Mouse (Mus musculus) embryonic fibroblast, embryonic 13.5 days (primary cell): Measurements from ENCODE around the gene Ptges3l. TPM values are rescaled to one million over a fixed set of nuclear protein-coding genes. Genes with fewer than 3 reads are reported as not detected.
A peak's percentile ranks its signal among the peaks of the same experiment; 100 is the strongest.
"Not testable (repeated sequence)": the region's sequence is repeated elsewhere in the genome, so short reads cannot be mapped to it uniquely, and the experiment has no call there.

Experiments
- H3K27ac ChIP-seq: 2 replicates; pipeline ENCODE4 v1.5.1; 2012; ENCODE audit warnings: low read length, control low read depth, inconsistent platforms; ENCODE audit not compliant: insufficient read depth
- H3K4me1 ChIP-seq: 2 replicates; pipeline ENCODE4 v1.6.1; 2011; ENCODE audit warnings: low read length; ENCODE audit not compliant: control insufficient read depth, insufficient read depth
- H3K4me3 ChIP-seq: 2 replicates; pipeline ENCODE4 v1.5.1; 2011; ENCODE audit warnings: mild to moderate bottlenecking, control low read depth, low read length; ENCODE audit not compliant: insufficient read depth
- CTCF ChIP-seq: IDR thresholded peaks from 2 replicates; pipeline ENCODE4 v1.5.1; 2011; ENCODE audit warnings: mild to moderate bottlenecking, control low read depth, low read length, moderate library complexity, borderline replicate concordance; ENCODE audit not compliant: insufficient read depth
- POLR2A ChIP-seq: IDR thresholded peaks from 2 replicates; pipeline ENCODE4 v1.6.1; 2011; ENCODE audit warnings: low read depth, mild to moderate bottlenecking, control low read depth, low read length, moderate library complexity
- polyA plus RNA-seq: library from polyadenylated mRNA; stranded (reverse); fragments of >200 nt; gene quantifications from 2 replicates; pipeline ENCODE4 v1.2.4, GENCODE M21; 2011; ENCODE audit warnings: low read depth; ENCODE audit not compliant: missing spikeins, insufficient read length

Ptges3l gene
- polyA plus RNA-seq, 1 experiment: 14.6 TPM

DNA sequence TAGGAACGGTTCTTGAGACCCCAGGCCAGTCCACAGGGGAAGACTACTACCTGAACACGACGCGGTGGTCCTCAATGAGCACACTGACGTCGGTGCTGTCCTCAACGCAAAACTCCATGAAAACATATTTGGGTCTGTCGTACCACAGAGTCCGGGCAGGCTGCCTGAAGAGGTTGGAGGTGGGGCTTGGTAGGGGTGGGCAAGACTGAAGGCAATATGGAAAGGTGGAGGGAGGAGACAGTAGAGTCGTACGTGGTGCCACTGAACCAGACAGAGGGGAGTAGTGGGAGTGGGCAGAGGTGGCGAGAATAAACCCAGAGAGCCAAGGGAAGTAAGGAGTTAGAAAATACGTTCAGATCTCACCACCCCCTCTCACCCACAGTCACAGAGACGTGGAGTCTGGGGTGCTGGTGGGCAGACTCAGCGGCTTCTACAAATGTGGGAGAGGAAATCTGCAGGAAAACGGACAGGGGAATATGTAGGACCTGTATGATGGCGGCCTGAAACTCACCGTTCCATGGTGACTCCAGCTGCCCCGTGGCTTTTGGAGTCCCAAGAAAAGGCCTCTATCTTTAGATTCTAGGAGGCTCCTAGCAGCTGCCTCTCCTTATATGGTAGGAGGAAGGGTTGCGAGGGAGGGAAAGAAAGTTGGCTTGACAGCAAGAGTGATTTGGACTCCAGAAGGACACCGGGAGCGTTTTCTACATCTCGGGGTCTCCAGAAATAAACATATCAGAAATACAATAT, 855 bp downstream of the Ptges3l start, which contains the start of gene Gm27029:
TSS of gene Gm27029 (minus strand) at position 692 of the 747 bp plus-strand sequence.
- peak within 1 kb of the TSS; percentile 90 for H3K27ac ChIP-seq
- H3K4me1 ChIP-seq: peaks cover 2% of the 10 kb centered on the region; the same call in 1 of the 2 replicates
- TF ChIP-seq CTCF (no peak), POLR2A (peak; percentile 64; the same call in 1 of the 2 replicates)
- H3K4me3 ChIP-seq: peak within 1 kb of the TSS; percentile 81

DNA sequence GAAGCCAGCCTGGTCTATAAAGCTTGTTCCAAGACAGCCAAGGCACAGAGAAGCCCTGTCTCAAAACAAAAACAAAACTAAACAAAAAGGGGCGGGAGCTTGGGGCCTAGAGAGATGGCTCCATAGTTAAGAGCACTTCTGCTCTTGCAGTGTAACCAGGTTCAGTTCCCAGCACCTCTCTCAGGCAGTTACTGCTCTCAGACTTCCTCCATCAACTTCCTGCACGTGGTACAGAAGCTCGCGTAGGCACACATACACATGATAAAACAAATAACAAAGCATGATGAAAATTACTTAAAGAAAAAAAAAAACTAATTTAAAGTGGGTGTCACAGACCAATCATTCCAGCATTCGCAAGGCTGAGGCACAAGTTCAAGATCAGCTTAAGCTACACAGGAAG, 5.0 kb downstream of the Ptges3l start:
- Histone ChIP-seq H3K4me3 (no peak overlapping the region), H3K27ac (no peak overlapping the region), H3K4me1 (no peaks in the 10 kb centered on the region; the same call in 1 of the 2 replicates)
- TF ChIP-seq POLR2A (no peak), CTCF (no peak)

DNA sequence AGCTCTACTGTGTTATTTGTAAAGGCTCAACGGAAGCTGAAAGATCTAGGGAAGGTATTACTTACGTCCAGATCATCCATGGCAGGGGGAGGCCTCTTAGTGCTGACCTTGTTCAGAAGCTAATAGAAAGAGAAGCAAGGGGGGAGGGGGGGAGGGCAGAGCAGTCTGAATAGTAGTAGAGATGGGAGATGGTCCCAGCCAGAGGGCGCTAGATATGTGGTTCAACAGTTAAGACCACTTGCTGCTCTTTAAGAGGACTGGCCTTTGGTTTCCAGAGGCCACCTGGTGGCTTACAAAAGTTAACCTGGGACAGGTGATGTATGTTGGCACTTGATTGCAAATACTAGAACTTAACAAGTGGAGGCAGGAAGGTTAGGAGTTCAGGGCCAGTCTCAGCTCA, 5.5 kb downstream of the Ptges3l start:
- TF ChIP-seq POLR2A (no peak), CTCF (no peak)
- Histone ChIP-seq H3K4me3 (no peak overlapping the region), H3K4me1 (no peaks in the 10 kb centered on the region; the same call in 1 of the 2 replicates), H3K27ac (no peak overlapping the region)

DNA sequence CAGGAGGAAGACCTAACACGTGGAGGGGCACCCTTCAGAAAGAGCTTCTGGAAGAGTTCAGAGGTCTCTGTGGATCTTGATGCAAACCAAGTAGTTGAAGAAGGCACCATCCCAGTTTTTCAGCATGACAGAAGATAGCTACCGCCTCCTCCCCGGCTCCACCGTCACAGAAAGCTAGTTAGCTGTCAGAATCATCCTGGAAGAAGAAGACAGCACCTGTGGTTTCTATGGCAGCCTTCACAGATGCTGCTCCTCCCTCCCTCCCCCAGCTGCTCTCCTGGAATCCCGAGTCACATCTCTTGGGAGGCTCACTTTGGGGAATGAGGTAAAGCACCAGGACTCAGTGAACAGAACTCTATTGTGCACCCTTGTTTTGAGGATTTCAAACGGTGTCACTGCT, 6.1 kb downstream of the Ptges3l start:
- Histone ChIP-seq H3K4me1 (no peaks in the 10 kb centered on the region; the same call in 1 of the 2 replicates), H3K27ac (no peak overlapping the region), H3K4me3 (no peak overlapping the region)
- no peak for TF ChIP-seq CTCF
- no peak for TF ChIP-seq POLR2A

DNA sequence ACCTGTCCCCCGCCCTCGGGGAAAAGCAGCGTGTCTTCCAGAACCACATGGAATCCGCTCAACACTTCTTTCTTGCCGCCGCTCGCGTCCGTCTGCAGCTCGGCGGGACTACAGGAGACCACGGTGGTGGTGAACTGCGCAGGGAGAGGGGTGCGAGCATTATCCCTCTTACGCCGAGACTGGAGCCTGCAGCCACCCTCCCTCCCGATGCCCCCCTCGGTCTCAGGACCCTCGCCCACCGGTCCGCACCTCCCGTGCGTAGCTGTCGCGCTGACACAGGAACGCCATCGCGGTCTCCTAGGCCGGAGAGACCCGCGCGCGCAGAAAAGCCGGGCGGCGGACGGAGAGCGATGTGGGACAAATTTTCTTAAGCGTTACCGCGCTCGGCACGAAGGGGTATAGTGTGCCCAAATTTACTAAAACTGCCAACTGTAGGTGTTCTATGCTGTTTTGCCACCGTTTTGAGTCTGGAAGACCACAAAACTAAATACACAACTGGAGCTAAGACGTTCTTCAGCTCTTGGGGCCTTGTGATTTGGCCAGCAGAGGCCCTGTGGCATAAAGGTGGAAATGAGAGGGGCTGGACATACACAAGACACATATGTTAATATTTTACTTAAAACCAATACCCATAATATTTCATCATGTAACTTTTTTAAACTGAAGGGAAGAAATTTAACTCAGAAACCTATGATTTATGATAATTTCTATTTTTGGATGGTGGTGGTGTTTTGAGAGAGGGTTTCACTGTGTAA, 7.9 kb downstream of the Ptges3l start, which contains the start of gene Aarsd1:
TSS of gene Aarsd1 (minus strand) at position 515 of the 755 bp plus-strand sequence.
- Histone ChIP-seq H3K4me3 (peak within 1 kb of the TSS; percentile 96), H3K27ac (peak within 1 kb of the TSS; percentile 14; the same call in 1 of the 2 replicates), H3K4me1 (no peaks in the 10 kb centered on the region)
- TF ChIP-seq CTCF (no peak), POLR2A (peak; percentile 81)

DNA sequence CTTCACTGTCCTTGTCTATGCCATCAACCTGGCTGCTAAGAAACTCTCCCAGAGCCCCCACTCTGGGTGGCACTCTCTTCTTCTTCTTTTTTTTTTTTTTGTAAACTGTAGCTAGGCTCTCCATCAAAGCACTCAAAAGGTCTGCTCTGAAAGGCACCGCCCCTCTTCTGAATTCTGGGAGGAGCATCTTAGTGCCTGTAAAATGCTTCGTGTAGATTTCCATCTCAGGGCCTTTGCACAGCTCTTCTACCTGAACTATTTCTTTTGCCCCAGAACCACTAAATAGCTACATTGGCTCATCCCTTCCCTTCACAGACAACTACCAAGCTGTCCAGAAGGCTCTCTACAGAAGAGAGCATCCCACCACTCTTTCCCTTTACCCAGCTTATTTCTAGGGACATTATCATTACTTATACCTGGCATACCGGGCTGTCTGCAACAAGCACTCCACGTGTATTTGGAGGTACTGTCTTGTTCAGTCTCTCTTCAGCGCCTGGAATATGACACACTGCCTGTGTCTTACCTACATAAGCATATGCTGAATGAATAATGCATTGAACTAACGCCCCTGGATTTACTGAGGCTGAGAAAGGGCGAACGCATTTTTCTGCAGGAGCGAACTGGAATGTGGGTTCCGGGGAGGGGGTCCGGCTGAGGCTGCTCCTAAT, 8.6 kb downstream of the Ptges3l start:
- no peak for TF ChIP-seq CTCF
- no peak for TF ChIP-seq POLR2A
- H3K4me3 ChIP-seq: peak overlapping the region; percentile 96
- H3K27ac ChIP-seq: peak overlapping the region; percentile 14; the same call in 1 of the 2 replicates
- no peaks in the 10 kb centered on the region for H3K4me1 ChIP-seq

DNA sequence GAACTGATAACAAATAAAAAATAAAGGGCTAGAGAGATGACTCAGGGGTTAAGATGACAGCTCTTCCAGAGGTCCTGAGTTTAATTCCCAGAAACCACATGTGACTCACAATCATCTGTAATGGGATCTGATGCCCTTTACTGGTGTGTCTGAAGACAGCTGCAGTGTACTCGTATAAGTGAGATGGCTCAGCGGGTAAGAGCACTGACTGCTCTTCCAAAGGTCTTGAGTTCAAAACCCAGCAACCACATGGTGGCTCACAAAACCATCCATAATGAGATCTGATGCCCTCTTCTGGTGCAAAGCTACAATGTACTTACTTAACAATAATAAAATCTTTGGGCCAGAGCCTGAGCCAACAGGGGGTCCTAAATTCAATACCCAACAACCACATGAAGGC, 9.8 kb downstream of the Ptges3l start:
- Histone ChIP-seq H3K4me3 (no peak overlapping the region), H3K27ac (no peak overlapping the region), H3K4me1 (no peaks in the 10 kb centered on the region)
- TF ChIP-seq POLR2A: no peak
- no peak for TF ChIP-seq CTCF

DNA sequence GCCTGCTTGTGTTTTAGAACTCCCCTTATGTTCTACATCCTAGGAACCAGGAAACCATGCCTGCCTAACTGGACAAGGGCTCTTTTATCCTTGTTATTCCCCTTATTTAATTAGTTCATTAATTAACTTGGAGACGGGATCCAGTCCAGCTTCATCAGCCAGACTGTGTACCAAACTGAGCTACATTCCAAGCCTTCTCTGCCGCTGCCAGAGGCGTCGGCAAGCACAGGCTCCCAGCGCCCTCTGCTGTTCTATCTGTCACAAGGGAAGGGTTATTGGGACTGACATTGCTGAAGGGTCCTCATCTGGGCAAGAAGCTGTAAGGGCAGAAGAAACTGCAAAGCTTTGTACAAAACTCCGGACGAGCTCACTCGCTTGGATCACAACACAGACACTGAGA, 30.0 kb downstream of the Ptges3l start:
- Histone ChIP-seq H3K4me1 (no peaks in the 10 kb centered on the region), H3K27ac (no peak overlapping the region), H3K4me3 (no peak overlapping the region)
- peak; percentile 95 for TF ChIP-seq CTCF
- TF ChIP-seq POLR2A: no peak

DNA sequence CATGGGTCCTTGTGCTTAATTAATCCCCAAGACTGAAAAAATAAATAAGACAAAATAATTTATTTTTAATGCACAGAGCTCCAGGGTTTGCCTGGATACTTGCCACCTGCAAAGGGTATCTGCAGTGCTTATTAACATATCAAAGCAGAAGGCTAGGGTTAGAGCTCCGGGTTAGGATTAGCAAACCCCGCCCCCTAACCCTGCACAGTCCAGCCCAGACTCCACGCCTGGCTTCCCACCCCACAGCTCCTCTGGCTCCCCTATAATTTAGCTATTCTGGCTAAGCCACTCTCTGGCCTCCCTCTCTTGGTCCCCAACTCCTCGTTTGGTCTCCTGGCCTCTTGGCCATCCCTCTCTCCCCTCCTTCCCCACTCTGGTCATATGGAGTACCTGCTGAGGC, 43.3 kb downstream of the Ptges3l start:
- TF ChIP-seq CTCF (no peak), POLR2A (no peak)
- Histone ChIP-seq H3K4me3 (no peak overlapping the region), H3K4me1 (no peaks in the 10 kb centered on the region), H3K27ac (no peak overlapping the region)

DNA sequence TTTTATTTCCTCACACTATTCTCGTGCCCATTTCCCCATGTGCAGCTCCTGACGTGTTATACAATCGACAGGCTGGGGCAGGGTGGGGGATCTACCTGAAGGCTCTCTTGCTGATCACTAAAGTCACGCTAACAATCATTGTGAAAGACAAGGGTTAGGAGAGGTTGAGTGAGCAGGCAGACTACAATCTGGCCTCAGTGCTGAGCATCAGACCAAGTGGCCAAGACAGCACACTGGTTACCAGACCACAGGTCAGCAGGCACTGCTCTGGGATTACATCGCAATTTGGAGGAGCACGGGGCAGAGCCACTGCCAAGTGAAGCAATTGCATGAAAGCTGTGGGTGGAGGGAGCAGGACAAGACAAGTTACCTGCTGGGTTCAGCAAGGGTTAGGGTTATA, 46.2 kb downstream of the Ptges3l start:
- no peak overlapping the region for H3K4me3 ChIP-seq
- TF ChIP-seq CTCF: no peak
- no peak for TF ChIP-seq POLR2A
- H3K4me1 ChIP-seq: no peaks in the 10 kb centered on the region
- H3K27ac ChIP-seq: no peak overlapping the region

DNA sequence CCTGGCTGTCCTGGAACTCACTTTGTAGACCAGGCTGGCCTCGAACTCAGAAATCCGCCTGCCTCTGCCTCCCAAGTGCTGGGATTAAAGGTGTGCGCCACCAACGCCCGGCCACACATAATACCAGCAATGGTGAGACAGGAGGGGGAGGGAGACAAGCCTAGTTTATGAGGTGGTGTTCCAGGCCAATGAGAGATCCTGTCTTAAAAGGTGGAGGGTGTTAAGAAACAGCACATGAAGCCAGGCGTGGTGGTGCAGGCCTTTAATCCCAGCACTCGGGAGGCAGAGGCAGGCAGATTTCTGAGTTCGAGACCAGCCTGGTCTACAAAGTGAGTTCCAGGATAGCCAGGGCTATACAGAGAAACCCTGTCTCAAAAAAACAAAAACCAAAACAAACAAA, 46.9 kb downstream of the Ptges3l start:
- not testable (repeated sequence) for H3K27ac ChIP-seq, H3K4me1 ChIP-seq, H3K4me3 ChIP-seq
